Mouse (Mus musculus): Measurements from ENCODE around the gene Washc3.

GRCm38 (mm10) chr10:88225421-88225820, 24.5 kb downstream of the Washc3 start:
- no peak for TF ChIP-seq POLR2A (IDR thresholded peaks at IDR 0.05; ENCODE audit: low read depth, low read length)
- TF ChIP-seq CTCF (IDR thresholded peaks at IDR 0.05; ENCODE audit: extremely low read depth, insufficient read depth, insufficient read length, insufficient replicate concordance), result no peak

Measured in spleen, adult 2 months (tissue).